Mouse (Mus musculus) midbrain, embryonic 13.5 days (tissue): ENCODE measurements at regions not wholly inside any gene's neighbourhood (a gene's known extent, or its start where the extent isn't known, plus 50 kb on each side); places are given as distances from the start of the nearest gene placed in this dataset.

ENCODE experiments used
- ATAC-seq: fragments of 200-750 bp; cut with Nextera tagmentation; 2 replicates; pipeline ENCODE4 v1.8.0; 2017; ENCODE audit warnings: mild to moderate bottlenecking, moderate TSS enrichment, moderate library complexity
- H3K27ac ChIP-seq: fragments of 300-500 bp; sonication (generic); 2 replicates; pipeline ENCODE4 v1.5.1; 2015; ENCODE audit warnings: inconsistent platforms, mild to moderate bottlenecking, moderate library complexity
- H3K27me3 ChIP-seq: fragments of 300-500 bp; sonication (generic); 2 replicates; pipeline ENCODE4 v1.6.1; 2015; ENCODE audit warnings: mild to moderate bottlenecking, inconsistent platforms
- H3K36me3 ChIP-seq: fragments of 300-500 bp; sonication (generic); 2 replicates; pipeline ENCODE4 v1.6.1; 2015; ENCODE audit warnings: mild to moderate bottlenecking, inconsistent platforms
- H3K4me1 ChIP-seq: fragments of 300-500 bp; sonication (generic); replicated peaks from 2 replicates; pipeline ENCODE4 v1.6.1; 2015; ENCODE audit warnings: inconsistent platforms
- H3K4me2 ChIP-seq: fragments of 300-500 bp; sonication (generic); replicated peaks from 2 replicates; pipeline ENCODE4 v1.6.1; 2015; ENCODE audit warnings: moderate library complexity, mild to moderate bottlenecking, inconsistent platforms
- H3K4me3 ChIP-seq: fragments of 300-500 bp; sonication (generic); replicated peaks from 2 replicates; pipeline ENCODE4 v1.5.1; 2015; ENCODE audit warnings: mild to moderate bottlenecking, inconsistent platforms
- H3K9ac ChIP-seq: fragments of 300-500 bp; sonication (generic); replicated peaks from 2 replicates; pipeline ENCODE4 v1.6.1; 2015; ENCODE audit warnings: mild to moderate bottlenecking, inconsistent platforms
- H3K9me3 ChIP-seq: fragments of 300-500 bp; sonication (generic); 2 replicates; pipeline ENCODE4 v1.6.1; 2016; ENCODE audit warnings: mild to moderate bottlenecking, inconsistent platforms
- WGBS: fragments of 180-500 bp; shearing (Covaris S2); methylation state at CpG from one replicate; pipeline ENCODE4 v1.1.7; 2015; 5-methylcytosine and 5-hydroxymethylcytosine counted together

GRCm38 (mm10) chr13:58716584-58716983 is 89.8 kb upstream of the Ntrk2 start:
- Histone ChIP-seq H3K9me3 (no peaks in the 10 kb centered on the region), H3K4me3 (no peak overlapping the region), H3K27me3 (no peaks in the 10 kb centered on the region), H3K4me1 (no peaks in the 10 kb centered on the region), H3K4me2 (no peak overlapping the region), H3K27ac (no peak overlapping the region), H3K36me3 (no peaks in the 10 kb centered on the region), H3K9ac (no peak overlapping the region)
- ATAC-seq, result no peak
- 82% methylated on average over 1 of the region's 1 CpGs for WGBS

- Histone ChIP-seq H3K27ac (no peak overlapping the region), H3K27me3 (no peaks in the 10 kb centered on the region), H3K36me3 (no peaks in the 10 kb centered on the region), H3K4me2 (0 out of 2 replicates have a peak overlapping the region, but pooled peaks have one; percentile 15), H3K4me3 (no peak overlapping the region), H3K4me1 (peaks cover 10% of the 10 kb centered on the region), H3K9me3 (no peaks in the 10 kb centered on the region), H3K9ac (no peak overlapping the region)
- no peak for ATAC-seq
- WGBS, result 19% methylated on average over 6 of the region's 6 CpGs
Measured at GRCm38 (mm10) chr13:58730500-58731105, 75.8 kb upstream of the Ntrk2 start.

- Histone ChIP-seq H3K36me3 (no peaks in the 10 kb centered on the region), H3K4me2 (no peak overlapping the region), H3K9me3 (no peaks in the 10 kb centered on the region), H3K4me1 (peaks cover 10% of the 10 kb centered on the region), H3K27me3 (no peaks in the 10 kb centered on the region), H3K27ac (no peak overlapping the region), H3K4me3 (no peak overlapping the region), H3K9ac (no peak overlapping the region)
- WGBS, result 84% methylated on average over 3 of the region's 3 CpGs
- ATAC-seq, result no peak
Measured at GRCm38 (mm10) chr13:58732776-58733175, 73.6 kb upstream of the Ntrk2 start.

GRCm38 (mm10) chr13:58733615-58734014 is 72.8 kb upstream of the Ntrk2 start:
- no peaks in the 10 kb centered on the region for H3K27me3 ChIP-seq
- WGBS, result 95% methylated on average over 6 of the region's 6 CpGs
- H3K4me3 ChIP-seq, result no peak overlapping the region
- no peaks in the 10 kb centered on the region for H3K36me3 ChIP-seq
- H3K27ac ChIP-seq, result no peak overlapping the region
- ATAC-seq, result no peak
- peaks cover 10% of the 10 kb centered on the region for H3K4me1 ChIP-seq
- H3K4me2 ChIP-seq, result no peak overlapping the region
- no peaks in the 10 kb centered on the region for H3K9me3 ChIP-seq
- H3K9ac ChIP-seq, result no peak overlapping the region

- WGBS, result 11% methylated on average over 6 of the region's 6 CpGs
- Histone ChIP-seq H3K9me3 (no peaks in the 10 kb centered on the region), H3K9ac (no peak overlapping the region), H3K27ac (no peak overlapping the region), H3K4me1 (peaks cover 3% of the 10 kb centered on the region), H3K4me3 (no peak overlapping the region), H3K36me3 (no peaks in the 10 kb centered on the region), H3K27me3 (no peaks in the 10 kb centered on the region), H3K4me2 (no peak overlapping the region)
- no peak for ATAC-seq
Measured at GRCm38 (mm10) chr13:58735577-58735976, 70.8 kb upstream of the Ntrk2 start.

GRCm38 (mm10) chr13:58740731-58741130 is 65.6 kb upstream of the Ntrk2 start:
- Histone ChIP-seq H3K27me3 (no peaks in the 10 kb centered on the region), H3K36me3 (no peaks in the 10 kb centered on the region), H3K9ac (no peak overlapping the region), H3K4me1 (no peaks in the 10 kb centered on the region), H3K4me2 (no peak overlapping the region), H3K27ac (no peak overlapping the region), H3K4me3 (no peak overlapping the region), H3K9me3 (no peaks in the 10 kb centered on the region)
- WGBS, result 64% methylated on average over 7 of the region's 7 CpGs
- no peak for ATAC-seq

- no peak for ATAC-seq
- no peaks in the 10 kb centered on the region for H3K9me3 ChIP-seq
- WGBS, result 85% methylated on average over 3 of the region's 3 CpGs
- no peak overlapping the region for H3K4me2 ChIP-seq
- no peak overlapping the region for H3K9ac ChIP-seq
- no peaks in the 10 kb centered on the region for H3K4me1 ChIP-seq
- no peak overlapping the region for H3K4me3 ChIP-seq
- no peak overlapping the region for H3K27ac ChIP-seq
- H3K27me3 ChIP-seq, result no peaks in the 10 kb centered on the region
- H3K36me3 ChIP-seq, result no peaks in the 10 kb centered on the region
Measured at GRCm38 (mm10) chr13:58746056-58746455, 60.3 kb upstream of the Ntrk2 start.

- 92% methylated on average over 6 of the region's 6 CpGs for WGBS
- Histone ChIP-seq H3K36me3 (no peaks in the 10 kb centered on the region), H3K27me3 (no peaks in the 10 kb centered on the region), H3K4me3 (no peak overlapping the region), H3K27ac (no peak overlapping the region), H3K4me1 (no peaks in the 10 kb centered on the region), H3K9me3 (no peaks in the 10 kb centered on the region), H3K4me2 (no peak overlapping the region), H3K9ac (no peak overlapping the region)
- ATAC-seq, result no peak
Measured at GRCm38 (mm10) chr13:58747685-58748084, 58.7 kb upstream of the Ntrk2 start.

GRCm38 (mm10) chr13:58756125-58756524 is 50.2 kb upstream of the Ntrk2 start:
- no peaks in the 10 kb centered on the region for H3K4me1 ChIP-seq
- H3K27ac ChIP-seq, result no peak overlapping the region
- 76% methylated on average over 6 of the region's 6 CpGs for WGBS
- no peaks in the 10 kb centered on the region for H3K9me3 ChIP-seq
- no peak for ATAC-seq
- H3K4me2 ChIP-seq, result no peak overlapping the region
- no peak overlapping the region for H3K9ac ChIP-seq
- no peaks in the 10 kb centered on the region for H3K36me3 ChIP-seq
- H3K4me3 ChIP-seq, result no peak overlapping the region
- H3K27me3 ChIP-seq, result no peaks in the 10 kb centered on the region
